Mouse (Mus musculus) thymus, adult 2 months (tissue): ENCODE measurements around the gene Fstl3.

Source experiments
- CTCF ChIP-seq: fragments of 200-500 bp; IDR thresholded peaks from 2 replicates; pipeline ENCODE4 v1.5.1; 2012; ENCODE audit warnings: mild to moderate bottlenecking, control low read depth, low read length, moderate library complexity, borderline replicate concordance; ENCODE audit not compliant: control insufficient read depth, poor library complexity, insufficient read depth; ENCODE audit errors: extremely low read depth
- POLR2A ChIP-seq: fragments of 200-500 bp; IDR thresholded peaks from 2 replicates; pipeline ENCODE4 v1.6.1; 2012; ENCODE audit warnings: mild to moderate bottlenecking, low read length, control low read depth, moderate library complexity; ENCODE audit not compliant: control insufficient read depth, poor library complexity, insufficient read depth; ENCODE audit errors: extremely low read depth

GRCm38 (mm10) chr10:79808728-79809127, 31.7 kb downstream of the Fstl3 start:
- TF ChIP-seq CTCF, result no peak
- no peak for TF ChIP-seq POLR2A
